Mouse (Mus musculus) liver, postnatal 0 days (tissue): ENCODE measurements at regions not wholly inside any gene's neighbourhood (a gene's known extent, or its start where the extent isn't known, plus 50 kb on each side); places are given as distances from the start of the nearest gene placed in this dataset.
"Not testable (repeated sequence)": the region's sequence is repeated elsewhere in the genome, so short reads cannot be mapped to it uniquely, and the experiment has no call there.

Experiments used
- CTCF ChIP-seq: sonication (generic); IDR thresholded peaks from 2 replicates; pipeline ENCODE4 v1.5.1; 2016; ENCODE audit warnings: antibody characterized with exemption, low read depth
- EP300 ChIP-seq: IDR thresholded peaks from 2 replicates; pipeline ENCODE4 v1.6.1; 2016; ENCODE audit warnings: antibody characterized with exemption, low read depth, mild to moderate bottlenecking

DNA sequence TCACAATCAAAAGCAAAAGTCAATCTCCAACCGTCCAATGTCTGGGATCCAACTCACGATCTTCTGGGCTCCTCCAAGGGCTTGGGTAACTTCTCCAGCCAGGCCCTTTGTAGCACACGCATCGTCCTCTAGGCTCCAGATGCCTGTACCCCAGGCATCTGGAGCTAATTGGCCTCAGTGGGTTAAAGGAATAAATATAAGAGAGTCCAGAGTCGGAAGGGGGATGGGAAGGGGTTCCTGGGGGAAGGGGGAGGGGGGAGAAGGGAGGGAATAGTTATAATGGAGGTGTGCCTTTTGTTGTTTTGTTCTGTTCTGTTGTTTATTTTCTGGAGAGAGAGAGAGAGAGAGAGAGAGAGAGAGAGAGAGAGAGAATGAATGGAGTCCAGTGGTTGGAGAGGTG is 168.8 kb upstream of the Six2 start:
- TF ChIP-seq CTCF, EP300: not testable (repeated sequence)
